Mouse (Mus musculus) yolk sac, embryonic 10.5 days (tissue): ENCODE results near the gene Cyp2a4.
A peak's percentile ranks its signal among the peaks of the same experiment; 100 is the strongest.
"Not testable (repeated sequence)": the region's sequence is repeated elsewhere in the genome, so short reads cannot be mapped to it uniquely, and the experiment has no call there.

Experiments used
- DNase-seq: peaks from one replicate; pipeline ENCODE4 v3.0.0-alpha.2; 2017; ENCODE audit warnings: low spot score

The Cyp2a4 gene

GRCm38 (mm10) chr7:26306926-26307325 is at the start of gene Cyp2a4:
Gene Cyp2a4 (plus strand): TSS chr7:26307169.
- DNase-seq, result not testable (repeated sequence)

GRCm38 (mm10) chr7:26260034-26260433 is 46.9 kb upstream of the Cyp2a4 start, which contains the start of gene Vmn1r184:
Gene Vmn1r184 (plus strand): TSS chr7:26260334.
- not testable (repeated sequence) for DNase-seq

GRCm38 (mm10) chr7:26303429-26304166 is 3.4 kb upstream of the Cyp2a4 start:
- peak; percentile 12 for DNase-seq

- not testable (repeated sequence) for DNase-seq
Observed at GRCm38 (mm10) chr7:26311786-26312185, 4.8 kb downstream of the Cyp2a4 start.

DNA sequence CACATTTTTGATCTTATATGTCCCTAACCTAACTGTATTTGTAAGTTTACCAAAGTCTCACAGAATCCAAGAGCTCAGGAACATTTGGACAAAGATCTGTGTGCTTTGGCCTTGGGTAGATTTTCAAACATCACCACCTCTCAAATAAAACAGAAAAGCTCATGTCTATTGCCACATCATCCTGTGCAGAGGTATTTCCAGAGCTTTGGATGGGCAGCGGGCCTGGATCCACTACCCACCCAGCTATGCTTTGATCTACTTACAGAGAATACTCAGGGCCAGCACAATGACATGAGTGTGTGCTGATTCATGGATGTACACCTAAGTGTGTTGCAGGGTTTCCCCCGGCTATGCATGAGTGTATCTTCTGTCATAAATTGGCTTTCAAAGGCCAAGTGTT is 8.2 kb downstream of the Cyp2a4 start:
- not testable (repeated sequence) for DNase-seq

DNA sequence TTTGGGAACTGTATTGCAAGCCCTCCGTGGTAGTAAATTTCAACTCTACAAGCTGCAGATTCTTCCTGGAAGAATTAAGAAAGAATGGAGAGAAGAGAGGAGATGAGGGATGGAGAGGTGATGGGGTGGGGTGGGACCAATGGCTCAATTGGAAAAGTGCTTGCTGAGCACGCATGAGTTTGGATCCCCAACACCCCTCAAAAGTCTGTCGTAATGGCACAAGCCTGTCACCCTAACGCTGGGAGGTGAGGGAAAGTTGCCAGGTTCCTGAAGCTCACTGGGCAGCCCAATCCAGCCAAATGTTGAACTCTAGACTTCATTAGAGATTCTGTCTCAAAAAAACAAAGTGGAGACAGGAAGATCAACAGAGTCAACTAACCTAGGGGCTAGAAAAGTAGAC is 8.8 kb downstream of the Cyp2a4 start:
- DNase-seq, result not testable (repeated sequence)

- not testable (repeated sequence) for DNase-seq
Observed at GRCm38 (mm10) chr7:26320361-26320760, 13.4 kb downstream of the Cyp2a4 start.

DNA sequence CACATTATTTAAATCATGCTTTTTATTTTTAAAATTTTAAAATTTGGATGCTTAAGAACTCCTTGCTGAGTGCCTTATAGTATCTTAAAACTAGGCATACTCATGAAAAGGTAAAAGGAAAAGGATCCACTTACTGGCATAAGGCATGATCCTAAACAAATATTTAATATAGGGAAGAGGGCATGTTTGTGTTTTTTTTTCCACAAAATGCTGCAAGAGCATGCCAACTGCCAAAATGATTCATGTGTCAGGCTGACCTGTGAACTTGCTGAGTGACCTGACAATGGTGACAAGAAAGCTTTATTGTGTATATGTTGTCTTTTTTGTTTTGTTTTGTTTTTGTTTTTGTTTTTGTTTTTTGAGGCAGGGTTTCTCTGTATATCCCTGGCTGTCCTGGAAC is 43.2 kb downstream of the Cyp2a4 start:
- DNase-seq, result not testable (repeated sequence)

DNA sequence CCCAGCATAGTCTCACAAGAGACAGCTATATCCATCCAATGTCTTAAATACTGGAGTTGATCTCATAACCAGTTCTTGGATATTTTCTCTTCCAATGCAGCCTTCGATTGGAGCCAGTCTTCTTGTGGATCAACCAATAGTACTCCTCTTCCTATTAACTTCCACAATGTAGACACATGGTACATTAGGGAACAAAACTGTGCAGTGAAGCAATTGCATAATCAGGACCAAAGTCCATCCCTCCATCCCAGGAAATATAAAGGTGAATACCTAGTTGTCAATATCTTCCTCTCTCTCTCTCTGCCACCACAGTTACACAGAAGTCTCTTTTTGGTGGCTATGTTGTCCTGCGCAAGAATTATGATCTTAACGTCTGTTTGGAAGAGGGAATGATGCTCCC is 45.3 kb downstream of the Cyp2a4 start:
- DNase-seq, result not testable (repeated sequence)

DNA sequence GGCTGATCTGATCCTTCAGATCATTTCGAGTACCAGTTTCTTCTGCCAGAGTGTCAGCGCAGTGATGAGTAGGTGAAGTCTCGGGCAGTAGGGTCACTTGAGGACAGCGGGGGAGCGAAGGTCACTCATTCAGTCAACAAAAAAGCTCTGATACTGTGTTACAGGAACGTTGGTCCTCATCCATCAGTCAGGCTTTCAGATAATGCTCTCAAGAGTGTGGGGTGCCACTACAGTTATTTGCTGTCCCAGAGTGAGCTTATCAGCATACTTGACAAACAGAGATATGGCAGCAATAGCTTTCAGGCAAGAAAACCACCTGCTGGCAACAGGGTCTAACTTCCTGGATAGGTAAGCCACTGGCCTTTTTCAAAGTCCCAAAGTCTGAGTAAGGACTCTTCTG is 49.8 kb downstream of the Cyp2a4 start:
- peak; percentile 4 for DNase-seq
